Mouse (Mus musculus) kidney, postnatal 14 days (tissue): ENCODE results near the gene Surf4.
A peak's percentile ranks its signal among the peaks of the same experiment; 100 is the strongest.

ENCODE experiments used
- DNase-seq: peaks from one replicate; pipeline ENCODE4 v3.0.0; 2022; ENCODE audit warnings: mixed read lengths

Gene Surf4

DNA sequence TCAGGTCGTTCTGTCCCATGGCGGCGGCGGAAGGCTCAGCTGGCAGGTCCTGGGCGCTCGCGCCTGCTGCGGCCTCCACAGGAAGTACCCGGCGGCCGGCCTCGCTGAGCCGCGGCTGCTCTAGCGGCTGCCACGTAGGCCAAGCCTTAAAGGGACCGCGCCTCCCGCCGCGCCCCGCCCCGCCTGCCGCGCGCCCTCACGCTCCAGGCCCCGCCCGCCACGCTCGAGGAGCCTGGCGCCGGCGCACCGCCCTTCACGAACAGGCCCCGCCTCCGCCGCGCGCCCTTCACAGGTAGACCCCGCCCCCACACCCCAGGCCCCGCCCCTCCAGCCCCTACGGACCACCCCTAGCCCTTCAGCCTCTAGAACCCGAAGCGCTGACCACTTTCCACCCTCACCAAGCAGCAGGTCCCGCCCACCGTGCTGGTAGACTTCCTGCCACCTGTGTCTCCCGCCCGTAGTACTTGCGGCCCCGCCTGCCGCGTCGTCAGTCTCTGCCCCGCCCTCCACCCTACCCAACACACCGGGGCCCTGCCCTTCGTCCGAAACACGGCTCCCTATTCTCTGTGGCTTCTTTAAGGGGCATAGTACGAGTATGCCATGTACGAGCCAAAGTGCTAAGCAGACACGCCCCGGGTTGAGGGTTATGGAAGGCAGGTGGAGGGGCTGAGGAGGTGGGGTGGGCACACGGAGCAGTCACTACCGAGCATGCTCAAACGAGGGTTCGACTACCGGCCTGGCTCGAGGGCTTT is at the start of gene Surf4, which contains the start of gene Stkld1:
TSS of gene Surf4 (minus strand) at position 625 of the 752 bp plus-strand sequence.
TSS of gene Stkld1 (plus strand) at position 744 of the 752 bp plus-strand sequence.
- DNase-seq = peak; percentile 98

- DNase-seq = no peak
Measured at GRCm38 (mm10) chr2:26980361-26980760, 46.6 kb upstream of the Surf4 start.

DNA sequence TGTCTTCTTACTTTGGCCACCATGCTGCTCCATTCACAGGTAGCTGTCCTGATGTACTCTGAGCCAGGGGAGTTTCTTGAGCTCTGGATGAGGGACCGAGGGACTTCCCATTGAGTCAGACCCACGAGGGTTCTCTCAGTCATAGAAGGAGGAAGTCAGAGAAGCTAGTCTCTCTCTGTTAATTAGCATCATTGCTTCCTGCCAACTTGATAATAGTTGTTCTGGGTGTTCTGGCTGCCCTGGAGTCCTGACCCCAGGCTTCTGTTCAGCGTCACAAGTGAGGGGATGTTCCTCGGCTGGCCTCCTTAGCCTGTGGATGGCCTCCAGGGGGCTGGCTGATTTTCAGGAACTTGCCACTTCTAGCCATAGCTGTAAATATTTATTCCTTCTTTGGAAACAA is 40.2 kb upstream of the Surf4 start:
- no peak for DNase-seq

DNA sequence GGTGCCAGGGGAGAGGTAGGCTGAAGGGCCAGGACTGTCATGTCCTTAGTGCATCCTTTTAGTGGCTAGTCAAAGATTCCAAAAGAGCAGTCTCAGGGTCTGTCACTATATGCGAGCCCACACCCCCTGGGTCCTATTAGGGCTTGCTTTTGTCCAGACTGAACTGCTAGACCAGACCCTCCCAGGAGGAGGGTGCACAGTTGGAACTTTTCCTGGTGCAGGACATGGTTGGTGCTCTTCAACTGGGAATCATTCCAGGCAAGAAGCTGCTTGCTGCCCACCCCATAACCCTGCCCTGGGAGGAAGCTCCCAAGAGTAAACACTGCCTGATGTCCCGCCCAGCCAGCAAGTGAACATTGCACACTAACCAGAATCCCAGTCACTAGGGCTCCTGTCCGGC is 39.4 kb upstream of the Surf4 start, which contains the start of gene Adamts13:
TSS of gene Adamts13 (plus strand) at position 301 of the 400 bp plus-strand sequence.
- no peak for DNase-seq

GRCm38 (mm10) chr2:26967262-26967661 is 33.5 kb upstream of the Surf4 start:
- no peak for DNase-seq

- no peak for DNase-seq
Measured at GRCm38 (mm10) chr2:26964724-26965370, 31.1 kb upstream of the Surf4 start.

GRCm38 (mm10) chr2:26963923-26964723 is 30.4 kb upstream of the Surf4 start, which contains the start of gene Rexo4:
TSS of gene Rexo4 (minus strand) at chr2:26964386.
- DNase-seq = peak; percentile 94

GRCm38 (mm10) chr2:26960756-26961155 is 27.0 kb upstream of the Surf4 start:
- peak; percentile 39 for DNase-seq

- peak; percentile 21 for DNase-seq
Measured at GRCm38 (mm10) chr2:26957488-26957859, 23.7 kb upstream of the Surf4 start.

DNA sequence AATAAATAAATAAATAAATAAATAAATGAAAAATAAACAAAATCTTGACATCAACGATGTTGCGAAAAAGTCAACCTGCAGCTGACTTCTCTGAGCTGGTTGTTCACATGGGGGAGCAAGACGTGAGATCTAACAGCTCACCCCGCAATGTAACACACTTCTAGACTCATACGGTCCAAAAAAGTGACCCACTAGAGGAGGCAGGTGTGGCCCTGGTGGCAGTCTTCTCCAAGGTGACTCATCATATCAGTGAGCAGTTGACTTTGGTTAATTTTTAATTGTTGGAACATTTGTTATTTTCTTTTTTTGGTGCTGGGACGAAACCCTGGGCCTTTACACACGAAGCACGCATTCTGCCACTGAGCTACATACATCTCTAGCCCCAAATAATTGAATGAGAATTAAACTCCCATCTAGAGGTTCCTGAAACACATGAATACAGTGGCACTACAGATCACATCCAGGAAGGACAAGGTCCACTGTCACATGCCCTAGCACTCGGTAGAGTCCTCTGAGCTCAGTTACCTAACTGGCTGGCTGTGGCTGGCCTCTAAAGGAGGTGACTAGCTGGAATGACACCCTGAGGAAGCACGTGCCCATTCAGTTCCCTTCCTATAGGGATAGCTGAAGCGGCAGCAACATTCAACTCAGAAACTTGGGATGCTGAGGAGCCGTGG is 23.2 kb upstream of the Surf4 start:
- peak; percentile 12 for DNase-seq

- no peak for DNase-seq
Measured at GRCm38 (mm10) chr2:26954735-26955395, 21.1 kb upstream of the Surf4 start.

DNA sequence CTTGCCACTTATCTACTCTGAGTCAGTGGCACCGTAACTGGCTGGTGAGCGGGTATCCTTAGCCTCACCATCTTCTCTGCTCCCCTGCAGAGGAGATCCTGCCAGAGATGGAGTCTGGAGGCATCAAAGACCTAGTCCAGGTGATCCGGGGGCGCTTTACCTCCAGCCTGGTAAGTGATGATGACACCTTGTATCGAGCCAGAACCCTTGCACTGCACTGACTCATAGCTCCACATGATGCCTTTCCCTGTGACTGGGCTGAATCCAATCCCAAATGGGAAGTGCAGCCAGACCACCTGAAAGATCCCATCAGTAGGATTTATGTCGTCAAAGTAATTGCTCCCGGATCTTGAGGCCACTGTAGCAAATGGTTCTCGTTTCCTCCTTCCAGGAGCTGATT is 19.1 kb upstream of the Surf4 start:
- no peak for DNase-seq

DNA sequence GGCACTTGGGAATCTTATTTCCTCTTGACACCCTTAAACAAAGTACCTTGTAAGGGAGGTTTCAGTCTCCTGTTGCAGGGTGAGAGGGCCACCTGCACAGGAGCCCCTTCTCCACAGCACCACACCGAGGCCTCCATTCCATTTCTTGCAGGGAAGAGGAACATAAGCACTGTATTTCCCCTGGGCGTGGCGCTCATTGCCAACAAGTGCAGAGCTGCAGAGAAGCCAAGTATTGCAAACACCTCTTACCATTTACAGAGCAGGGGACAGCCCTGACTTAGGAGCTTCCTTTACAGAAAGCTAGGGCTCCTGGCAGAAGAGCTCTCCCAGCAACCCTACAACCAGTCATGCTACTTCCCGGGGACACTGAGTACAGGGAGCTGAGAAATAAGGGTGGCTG is 18.5 kb upstream of the Surf4 start:
- no peak for DNase-seq

DNA sequence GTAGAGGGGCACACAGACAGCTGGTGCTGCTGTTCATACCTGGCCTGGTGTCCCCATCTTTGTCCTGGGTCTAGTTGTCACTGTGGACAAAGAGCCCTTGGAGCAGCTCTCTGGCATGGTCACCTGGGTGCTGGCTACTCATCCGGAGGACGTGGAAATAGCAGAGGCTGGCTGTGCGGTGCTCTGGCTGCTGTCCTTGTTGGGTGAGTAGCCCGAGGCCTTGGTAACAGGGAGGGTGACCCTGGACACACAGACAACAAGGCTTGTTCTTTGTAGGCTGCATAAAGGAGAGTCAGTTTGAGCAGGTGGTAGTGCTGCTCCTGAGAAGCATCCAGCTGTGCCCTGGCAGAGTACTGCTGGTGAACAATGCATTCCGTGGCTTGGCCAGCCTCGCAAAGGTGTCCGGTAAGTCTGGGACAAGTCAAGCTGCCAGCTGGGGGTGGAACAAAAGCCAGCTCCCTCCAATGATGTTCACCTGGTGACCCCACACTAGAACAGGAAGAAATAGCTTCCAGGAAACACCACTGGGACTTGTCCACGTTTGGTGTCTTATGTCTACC is 17.7 kb upstream of the Surf4 start:
- no peak for DNase-seq

DNA sequence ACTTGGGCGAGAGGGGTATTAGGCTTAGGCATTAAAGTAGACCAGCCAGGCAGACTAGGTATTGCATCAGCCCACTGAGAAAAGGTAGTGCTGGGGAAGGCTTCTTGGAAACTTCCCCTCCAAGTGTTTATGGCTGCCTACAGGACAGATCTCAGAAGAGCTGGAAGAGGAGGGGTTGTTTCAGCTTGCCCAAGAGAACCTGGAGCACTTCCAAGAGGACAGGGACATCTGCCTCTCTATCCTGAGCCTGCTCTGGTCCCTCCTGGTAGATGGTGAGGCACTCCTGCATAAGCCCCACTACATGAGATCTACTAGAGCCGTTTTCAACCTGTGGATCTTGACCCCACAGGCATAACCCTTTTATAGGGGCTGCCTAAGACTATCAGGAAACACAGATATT is 16.7 kb upstream of the Surf4 start:
- no peak for DNase-seq

DNA sequence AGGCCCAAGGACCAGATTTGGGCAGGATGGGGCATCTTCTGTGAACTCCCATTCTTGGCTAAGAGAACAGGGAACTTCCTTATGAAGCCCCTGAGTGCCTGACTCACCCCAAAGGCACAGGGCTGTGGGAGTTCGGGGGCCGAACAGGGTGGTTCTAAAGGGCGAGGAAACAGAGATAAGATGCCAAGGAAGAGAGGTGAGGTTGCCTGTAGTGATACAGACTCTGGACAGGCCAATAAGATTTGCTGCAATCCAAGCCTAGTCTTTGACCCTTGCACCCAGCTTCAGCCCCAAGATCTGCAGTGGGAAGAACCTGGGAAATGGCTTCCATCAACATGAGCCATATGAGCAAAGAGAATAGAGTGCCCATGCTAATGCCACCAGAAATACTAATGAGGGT is 9.5 kb upstream of the Surf4 start:
- DNase-seq = no peak

- DNase-seq = no peak
Measured at GRCm38 (mm10) chr2:26941539-26941938, 7.8 kb upstream of the Surf4 start.

DNA sequence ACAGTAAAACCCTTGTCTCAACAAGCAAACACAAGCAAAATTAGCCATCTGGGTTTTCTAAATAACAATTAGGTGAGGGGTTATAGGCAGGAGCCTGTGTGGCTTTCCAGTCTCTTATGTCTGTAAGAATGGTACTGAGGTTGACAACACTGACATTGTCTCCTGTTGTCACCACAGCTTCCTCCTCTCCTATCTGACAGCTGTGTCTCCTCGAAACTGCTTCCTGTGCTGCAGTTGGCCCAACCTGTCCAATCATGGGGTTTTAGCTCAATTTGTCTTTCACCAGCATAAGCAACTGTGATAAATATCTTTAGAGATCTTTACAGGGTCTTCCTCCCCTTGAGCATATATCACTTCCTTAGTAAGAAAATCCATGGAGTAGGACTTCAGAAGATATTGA is 2.7 kb upstream of the Surf4 start:
- no peak for DNase-seq

- no peak for DNase-seq
Measured at GRCm38 (mm10) chr2:26935286-26935685, 1.6 kb upstream of the Surf4 start.

DNA sequence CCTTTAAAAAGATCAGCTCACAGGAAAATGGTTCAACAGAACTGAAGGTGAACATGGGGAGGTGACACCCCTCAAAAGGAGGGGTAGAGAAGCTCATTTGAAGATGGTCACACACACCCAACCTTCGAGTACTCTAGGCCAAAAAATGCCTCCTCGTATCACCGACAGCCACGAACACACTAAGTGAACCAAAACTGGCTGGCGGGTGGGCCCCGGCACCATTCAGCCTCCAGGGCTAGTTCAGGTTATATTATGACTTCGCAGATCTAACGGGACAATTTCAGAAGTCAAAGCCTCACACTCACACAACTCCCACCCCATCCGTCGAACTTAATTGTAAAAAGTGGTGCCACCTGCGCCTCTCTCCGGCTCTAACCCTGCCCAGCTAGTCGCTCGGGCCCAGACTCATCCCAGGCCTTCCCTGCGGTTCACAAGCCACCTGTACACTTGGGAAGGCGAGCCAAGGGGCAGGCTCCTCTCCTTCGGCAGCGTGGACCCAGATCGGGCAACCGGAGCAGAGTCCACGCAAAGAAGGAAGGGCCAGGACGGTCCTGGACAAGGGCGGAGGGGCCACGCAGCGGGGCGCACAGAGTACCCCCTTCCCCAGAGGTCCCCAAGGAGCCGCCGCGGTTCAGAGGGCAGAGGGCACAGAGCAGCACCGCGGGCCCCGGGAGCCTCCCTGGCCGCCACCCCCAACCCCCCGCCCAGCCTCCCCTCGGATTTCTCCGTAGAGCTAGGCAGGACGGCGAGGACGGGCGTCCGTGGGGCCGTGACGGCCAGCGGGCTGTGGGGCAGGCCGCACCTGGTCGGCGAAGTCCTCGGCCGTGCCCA is 1.0 kb downstream of the Surf4 start:
- DNase-seq = peak; percentile 69

DNA sequence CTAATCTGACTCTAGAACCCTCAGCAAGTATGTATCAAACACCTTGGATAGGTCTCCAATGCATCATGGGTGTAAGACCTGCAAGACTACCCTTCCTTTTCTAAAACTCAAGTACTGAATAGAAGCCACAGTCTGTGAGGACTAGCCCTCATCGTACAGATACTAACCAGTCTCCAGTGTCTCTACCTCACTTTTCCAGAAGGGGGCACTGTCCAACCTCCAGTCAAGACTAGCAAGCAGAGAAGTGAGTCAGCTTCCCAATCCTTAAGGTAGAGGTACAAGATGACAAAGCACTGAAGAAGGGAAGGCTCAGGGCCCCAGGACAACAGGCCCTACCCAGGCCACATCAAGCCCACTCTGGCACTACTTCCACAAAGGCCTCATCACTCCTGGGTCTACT is 3.3 kb downstream of the Surf4 start:
- peak; percentile 74 for DNase-seq
